Mouse (Mus musculus): ENCODE measurements around the gene Klhl5. TPM values are rescaled to one million over a fixed set of nuclear protein-coding genes. Genes with fewer than 3 reads are reported as not detected.

Gene Klhl5
- total RNA-seq, 2 experiments from 2014 or later = 20.1 to 21.1 TPM

- no peak for DNase-seq (ENCODE audit: low spot score in 2 of 2)
These were observed 74.4 kb downstream of the Klhl5 start for GRCm38 (mm10) chr5:65181794-65182169.

GRCm38 (mm10) chr5:65182268-65182667 lies 74.9 kb downstream of the Klhl5 start:
- no peak for DNase-seq (ENCODE audit: low spot score in 2 of 2)

- no peak for DNase-seq (ENCODE audit: low spot score in 2 of 2)
These were observed 84.3 kb downstream of the Klhl5 start for GRCm38 (mm10) chr5:65191601-65192000.

- DNase-seq (ENCODE audit: low spot score in 2 of 2) = no peak
These were observed 87.1 kb downstream of the Klhl5 start for GRCm38 (mm10) chr5:65194441-65194840.

- DNase-seq (ENCODE audit: low spot score in 2 of 2) = peak; percentile 95 to 98
These were observed 92.2 kb downstream of the Klhl5 start, which contains the start of gene Wdr19 for GRCm38 (mm10) chr5:65199346-65200128. Wdr19 (plus strand) TSS chr5:65199696.

GRCm38 (mm10) chr5:65204726-65205125 lies 97.4 kb downstream of the Klhl5 start:
- DNase-seq (ENCODE audit: low spot score in 2 of 2) = no peak

GRCm38 (mm10) chr5:65213321-65213720 lies 106.0 kb downstream of the Klhl5 start:
- peak in 1 of 2 experiments; percentile 20 for DNase-seq (ENCODE audit: low spot score in 2 of 2)

Other genes starting within 250 kb of the Klhl5 start
- 1 to 10 TPM; 1.0 to 1.3 TPM for gene Tlr1, start 174.0 kb upstream of the Klhl5 start, total RNA-seq (2021)
- 1 to 10 TPM; 2.1 TPM for gene Tlr6, start 147.4 kb upstream of the Klhl5 start, total RNA-seq (2021)
- gene Fam114a1, start 137.5 kb upstream of the Klhl5 start, total RNA-seq (2021) = 10 to 100 TPM; 63.3 to 71.7 TPM
- gene Tmem156, start 15.4 kb upstream of the Klhl5 start, total RNA-seq (2021) = under 1 TPM; 0.17 to 0.44 TPM
- 1 to 10 TPM; 4.0 to 5.8 TPM for gene Wdr19, start 92.2 kb downstream of the Klhl5 start, total RNA-seq (2021)
- 10 to 100 TPM; 41.2 to 43.6 TPM for gene Rfc1, start 228.1 kb downstream of the Klhl5 start, total RNA-seq (2021)
- 1 to 10 TPM; 1.4 to 3.7 TPM for gene Klb, start 240.8 kb downstream of the Klhl5 start, total RNA-seq (2021)